Mouse (Mus musculus): Measurements from ENCODE around the gene L3hypdh.
A peak's percentile ranks its signal among the peaks of the same experiment; 100 is the strongest.
"Not testable (repeated sequence)": the region's sequence is repeated elsewhere in the genome, so short reads cannot be mapped to it uniquely, and the experiment has no call there.

Gene L3hypdh

GRCm38 (mm10) chr12:72053851-72054250 lies 31.4 kb downstream of the L3hypdh start:
- no peak for DNase-seq (ENCODE audit: low spot score)

- peak; percentile 47 for DNase-seq (ENCODE audit: low spot score)
Observed at GRCm38 (mm10) chr12:72053303-72053702, 31.9 kb downstream of the L3hypdh start.

GRCm38 (mm10) chr12:72052571-72052970 lies 32.7 kb downstream of the L3hypdh start:
- DNase-seq (ENCODE audit: low spot score) = no peak

GRCm38 (mm10) chr12:72050821-72051220 lies 34.4 kb downstream of the L3hypdh start:
- no peak for DNase-seq (ENCODE audit: low spot score)

GRCm38 (mm10) chr12:72050156-72050555 lies 35.1 kb downstream of the L3hypdh start:
- not testable (repeated sequence) for DNase-seq (ENCODE audit: low spot score)

- DNase-seq (ENCODE audit: low spot score) = peak; percentile 44
Observed at GRCm38 (mm10) chr12:72047513-72047912, 37.7 kb downstream of the L3hypdh start.

GRCm38 (mm10) chr12:72041238-72041637 lies 44.0 kb downstream of the L3hypdh start:
- DNase-seq (ENCODE audit: low spot score) = no peak

- DNase-seq (ENCODE audit: low spot score) = no peak
Observed at GRCm38 (mm10) chr12:72039501-72039900, 45.7 kb downstream of the L3hypdh start.

- DNase-seq (ENCODE audit: low spot score) = no peak
Observed at GRCm38 (mm10) chr12:72038866-72039265, 46.4 kb downstream of the L3hypdh start.

- no peak for DNase-seq (ENCODE audit: low spot score)
Observed at GRCm38 (mm10) chr12:72037049-72037448, 48.2 kb downstream of the L3hypdh start.

GRCm38 (mm10) chr12:72036097-72036661 lies 49.1 kb downstream of the L3hypdh start:
- DNase-seq (ENCODE audit: low spot score) = no peak

- no peak for DNase-seq (ENCODE audit: low spot score)
Observed at GRCm38 (mm10) chr12:72031794-72032193, 53.4 kb downstream of the L3hypdh start.

GRCm38 (mm10) chr12:72031171-72031570 lies 54.1 kb downstream of the L3hypdh start:
- DNase-seq (ENCODE audit: low spot score) = no peak

- DNase-seq (ENCODE audit: low spot score) = no peak
Observed at GRCm38 (mm10) chr12:72025275-72025795, 59.9 kb downstream of the L3hypdh start.

- DNase-seq (ENCODE audit: low spot score) = no peak
Observed at GRCm38 (mm10) chr12:72023572-72023971, 61.7 kb downstream of the L3hypdh start.

Data from MN1 (cell line).